Mouse (Mus musculus): Measurements from ENCODE around the gene Dpm3. TPM values are rescaled to one million over a fixed set of nuclear protein-coding genes. Genes with fewer than 3 reads are reported as not detected.
A peak's percentile ranks its signal among the peaks of the same experiment; 100 is the strongest.

Gene Dpm3
- total and polyA plus RNA-seq, 3 experiments = 52.7 to 228 (median 74.8) TPM

- TF ChIP-seq NELFE (IDR thresholded peaks at IDR 0.05; ENCODE audit: low read depth, low read length) (no peak), POLR2A (IDR thresholded peaks at IDR 0.05; ENCODE audit: low read depth, low read length) (no peak), POLR2AphosphoS2 (IDR thresholded peaks at IDR 0.05; ENCODE audit: low read depth, low read length) (no peak), ZNF384 (IDR thresholded peaks at IDR 0.05; ENCODE audit: low read depth, low read length) (no peak), ETS1 (conservative IDR thresholded peaks at IDR 0.05; ENCODE audit: low read depth, low read length) (no peak), PAX5 (IDR thresholded peaks at IDR 0.05; ENCODE audit: low read length) (no peak), RAD21 (IDR thresholded peaks at IDR 0.05; ENCODE audit: low read depth, low read length) (no peak), ZC3H11A (IDR thresholded peaks at IDR 0.05; ENCODE audit: low read depth, low read length) (no peak), RCOR1 (conservative IDR thresholded peaks at IDR 0.05; ENCODE audit: low read depth, low read length) (no peak)
- Histone ChIP-seq H3K9me3 (replicated peaks; ENCODE audit: low read length) (no peaks in the 10 kb centered on the region), H3K27ac (ENCODE audit: insufficient read depth, low read depth) (no peak overlapping the region), H3K36me3 (replicated peaks in 1 of 2; ENCODE audit: control insufficient read depth in 1 of 2, insufficient read depth in 1 of 2, low read length in 1 of 2) (no peaks in the 10 kb centered on the region), H3K9ac (ENCODE audit: insufficient read depth, low read depth) (no peak overlapping the region), H3K4me1 (ENCODE audit: control insufficient read depth in 1 of 2, insufficient read depth in 2 of 2) (peaks cover 7 to 31% of the 10 kb centered on the region in 2 experiments), H3K27me3 (replicated peaks) (no peaks in the 10 kb centered on the region), H3K4me3 (replicated peaks in 1 of 3; ENCODE audit: low read depth in 2 of 3, low read length in 2 of 3, poor library complexity in 1 of 3) (peak overlapping the region in 1 of 3 experiments; percentile 37), H3K79me2 (replicated peaks; ENCODE audit: control insufficient read depth, extremely low read depth, insufficient read depth, poor library complexity, severe bottlenecking) (no peaks in the 10 kb centered on the region), H3K4me2 (ENCODE audit: insufficient read depth, low read depth, poor library complexity, severe bottlenecking) (no peak overlapping the region)
- in situ Hi-C loops (cut with MboI; ENCODE audit: low pct_ligation_motif_present, low pct_unique_long_range_greater_than_20kb, low sequenced_read_pairs) = loop anchor here (5.0 kb wide), 1 partner anchor 50 kb away; the partner anchor contains the start of genes Krtcap2 and Trim46
- no peak for DNase-seq (ENCODE audit: extremely low read depth)
- dilution Hi-C loops (cut with MboI; ENCODE audit: extremely low pct_ligation_motif_present, extremely low pct_unique_long_range_greater_than_20kb, low sequenced_read_pairs) = no loop called here
These were observed 37.7 kb downstream of the Dpm3 start for GRCm38 (mm10) chr3:89296761-89297396.

GRCm38 (mm10) chr3:89298908-89299307 lies 39.8 kb downstream of the Dpm3 start:
- H3K79me2 ChIP-seq (replicated peaks; ENCODE audit: control insufficient read depth, extremely low read depth, insufficient read depth, poor library complexity, severe bottlenecking) = no peaks in the 10 kb centered on the region
- no peak overlapping the region for H3K9ac ChIP-seq (ENCODE audit: insufficient read depth, low read depth)
- peaks cover 7 to 31% of the 10 kb centered on the region in 2 experiments for H3K4me1 ChIP-seq (ENCODE audit: control insufficient read depth in 1 of 2, insufficient read depth in 2 of 2)
- TF ChIP-seq IRF4 (IDR thresholded peaks at IDR 0.05; ENCODE audit: low read depth, low read length) = no peak
- TF ChIP-seq PAX5 (IDR thresholded peaks at IDR 0.05; ENCODE audit: low read length) = no peak
- no peak for TF ChIP-seq TBP (conservative IDR thresholded peaks at IDR 0.05; ENCODE audit: low read depth, low read length)
- no peak for TF ChIP-seq SMC3 (IDR thresholded peaks at IDR 0.05; ENCODE audit: low read depth, low read length)
- TF ChIP-seq MXI1 (IDR thresholded peaks at IDR 0.05; ENCODE audit: low read depth, low read length) = no peak
- no peak for TF ChIP-seq USF1 (IDR thresholded peaks at IDR 0.05; ENCODE audit: low read depth, low read length)
- no peak for TF ChIP-seq UBTF (IDR thresholded peaks at IDR 0.05; ENCODE audit: low read depth, low read length)
- TF ChIP-seq SIN3A (IDR thresholded peaks at IDR 0.05; ENCODE audit: low read length) = no peak
- TF ChIP-seq CHD2 (IDR thresholded peaks at IDR 0.05; ENCODE audit: low read length) = no peak
- no peak for TF ChIP-seq GABPA (IDR thresholded peaks at IDR 0.05; ENCODE audit: insufficient replicate concordance, low read depth, low read length)
- no peak for TF ChIP-seq RCOR1 (conservative IDR thresholded peaks at IDR 0.05; ENCODE audit: low read depth, low read length)
- TF ChIP-seq BHLHE40 (IDR thresholded peaks at IDR 0.05; ENCODE audit: low read depth, low read length) = no peak
- H3K27me3 ChIP-seq (replicated peaks) = no peaks in the 10 kb centered on the region
- no peaks in the 10 kb centered on the region for H3K9me3 ChIP-seq (replicated peaks; ENCODE audit: low read length)
- no peaks in the 10 kb centered on the region for H3K36me3 ChIP-seq (replicated peaks in 1 of 2; ENCODE audit: control insufficient read depth in 1 of 2, insufficient read depth in 1 of 2, low read length in 1 of 2)
- no peak overlapping the region for H3K4me2 ChIP-seq (ENCODE audit: insufficient read depth, low read depth, poor library complexity, severe bottlenecking)
- no peak overlapping the region for H3K27ac ChIP-seq (ENCODE audit: insufficient read depth, low read depth)
- no peak overlapping the region for H3K4me3 ChIP-seq (replicated peaks in 1 of 3; ENCODE audit: low read depth in 2 of 3, low read length in 2 of 3, poor library complexity in 1 of 3)
- in situ Hi-C loops (cut with MboI; ENCODE audit: low pct_ligation_motif_present, low pct_unique_long_range_greater_than_20kb, low sequenced_read_pairs) = loop anchor here (5.0 kb wide), 1 partner anchor 52 kb away; the partner anchor contains the start of genes Krtcap2 and Trim46
- dilution Hi-C loops (cut with MboI; ENCODE audit: extremely low pct_ligation_motif_present, extremely low pct_unique_long_range_greater_than_20kb, low sequenced_read_pairs) = no loop called here
- no peak for DNase-seq (ENCODE audit: extremely low read depth)

All from CH12.LX (cell line).